Mouse (Mus musculus) cerebral cortex, adult 2 months (tissue): ENCODE results near the gene Ehmt2.

ENCODE experiments used
- WGBS: fragments of 180-500 bp; shearing (Covaris S2); methylation state at CpG from one replicate; pipeline ENCODE4 v1.1.7; 2018; 5-methylcytosine and 5-hydroxymethylcytosine counted together

The Ehmt2 gene

GRCm38 (mm10) chr17:34928841-34929240, 30.6 kb downstream of the Ehmt2 start:
- 78% methylated on average over 4 of the region's 4 CpGs for WGBS

DNA sequence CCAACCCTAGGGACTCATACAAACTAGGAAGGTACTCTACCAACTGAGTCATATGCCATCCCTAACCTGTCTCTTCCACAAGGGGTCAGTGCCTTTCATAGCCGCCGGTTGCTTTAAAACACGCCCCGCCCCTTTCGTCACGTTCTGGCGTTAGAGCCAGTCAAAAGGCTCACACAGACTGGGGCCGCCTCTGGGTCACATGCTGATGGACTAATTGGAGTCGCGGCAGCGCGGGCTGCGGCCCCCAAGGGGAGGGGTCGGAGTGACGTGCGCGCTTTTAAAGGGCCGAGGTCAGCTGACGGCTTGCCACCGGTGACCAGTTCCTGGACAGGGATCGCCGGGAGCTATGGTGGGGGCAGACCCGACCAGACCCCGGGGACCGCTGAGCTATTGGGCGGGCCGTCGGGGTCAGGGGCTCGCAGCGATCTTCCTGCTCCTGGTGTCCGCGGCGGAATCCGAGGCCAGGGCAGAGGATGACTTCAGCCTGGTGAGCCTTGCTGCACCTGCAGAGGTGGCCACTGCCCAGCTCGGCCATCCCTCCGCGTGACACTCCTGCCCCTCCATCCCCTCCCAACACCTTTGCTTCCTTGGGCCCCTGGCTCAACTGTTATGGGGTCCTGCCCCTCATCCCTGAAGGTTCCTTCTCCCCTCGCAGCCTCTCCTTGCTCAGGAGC, 32.9 kb downstream of the Ehmt2 start, which contains the start of gene Neu1:
Neu1 (plus strand) TSS at position 193 of the 674 bp plus-strand sequence.
- 1% methylated on average over 38 of the region's 38 CpGs for WGBS

GRCm38 (mm10) chr17:34931735-34932098, 33.4 kb downstream of the Ehmt2 start:
- WGBS: 7% methylated on average over 14 of the region's 14 CpGs

GRCm38 (mm10) chr17:34932287-34932686, 34.0 kb downstream of the Ehmt2 start:
- WGBS: 83% methylated on average over 8 of the region's 8 CpGs

DNA sequence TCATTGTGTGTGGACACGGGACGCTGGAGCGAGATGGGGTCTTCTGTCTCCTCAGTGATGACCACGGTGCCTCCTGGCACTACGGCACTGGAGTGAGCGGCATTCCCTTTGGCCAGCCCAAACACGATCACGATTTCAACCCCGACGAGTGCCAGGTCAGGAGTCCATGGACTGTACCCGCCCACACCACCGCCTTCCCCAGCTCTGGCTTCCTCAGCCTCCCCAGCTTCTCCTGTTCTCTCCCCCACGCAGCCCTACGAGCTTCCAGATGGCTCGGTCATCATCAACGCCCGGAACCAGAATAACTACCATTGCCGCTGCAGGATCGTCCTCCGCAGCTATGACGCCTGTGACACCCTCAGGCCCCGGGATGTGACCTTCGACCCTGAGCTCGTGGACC, 35.8 kb downstream of the Ehmt2 start:
- 65% methylated on average over 24 of the region's 24 CpGs for WGBS

GRCm38 (mm10) chr17:34934830-34935229, 36.6 kb downstream of the Ehmt2 start:
- WGBS: 58% methylated on average over 8 of the region's 8 CpGs

GRCm38 (mm10) chr17:34937960-34938505, 39.8 kb downstream of the Ehmt2 start:
- 88% methylated on average over 6 of the region's 6 CpGs for WGBS

DNA sequence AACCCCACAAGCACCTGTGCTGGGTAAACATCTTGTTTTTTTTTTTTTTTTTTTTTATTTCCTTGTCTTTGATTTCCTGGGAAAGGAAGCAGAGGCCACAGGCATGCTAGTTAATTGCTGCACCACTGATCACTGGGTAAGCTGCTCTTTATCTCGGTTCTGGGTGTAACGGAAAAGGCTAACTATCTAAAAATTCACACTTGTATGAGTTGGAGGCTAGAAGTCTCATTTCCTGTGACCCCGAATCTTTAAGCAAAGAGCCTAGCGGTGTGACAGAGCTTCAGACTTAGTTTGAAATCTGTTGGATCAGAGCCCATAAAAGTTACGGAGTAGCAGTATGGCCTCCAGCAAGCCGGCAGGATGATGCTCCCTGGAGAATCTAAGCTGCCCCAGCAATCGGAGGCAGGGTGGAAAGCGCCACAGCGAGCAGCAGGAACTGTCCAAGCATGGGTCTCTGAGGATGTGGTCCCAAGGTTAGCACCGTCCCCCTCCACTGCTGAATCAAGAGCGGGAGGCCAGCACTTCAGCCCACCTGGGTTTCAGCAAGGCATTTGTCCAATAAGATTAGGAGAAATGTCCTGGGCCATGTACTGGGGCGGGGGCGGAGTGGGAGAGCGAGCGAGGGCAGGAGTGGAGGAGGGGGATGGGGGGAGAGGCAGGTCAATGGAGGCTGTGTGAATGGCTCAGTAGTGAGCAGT, 43.2 kb downstream of the Ehmt2 start:
- 27% methylated on average over 15 of the region's 15 CpGs for WGBS

GRCm38 (mm10) chr17:34943128-34943815, 45.0 kb downstream of the Ehmt2 start:
- 91% methylated on average over 4 of the region's 4 CpGs for WGBS

- WGBS: 93% methylated on average over 5 of the region's 5 CpGs
Measured at GRCm38 (mm10) chr17:34946486-34947140, 48.3 kb downstream of the Ehmt2 start.

DNA sequence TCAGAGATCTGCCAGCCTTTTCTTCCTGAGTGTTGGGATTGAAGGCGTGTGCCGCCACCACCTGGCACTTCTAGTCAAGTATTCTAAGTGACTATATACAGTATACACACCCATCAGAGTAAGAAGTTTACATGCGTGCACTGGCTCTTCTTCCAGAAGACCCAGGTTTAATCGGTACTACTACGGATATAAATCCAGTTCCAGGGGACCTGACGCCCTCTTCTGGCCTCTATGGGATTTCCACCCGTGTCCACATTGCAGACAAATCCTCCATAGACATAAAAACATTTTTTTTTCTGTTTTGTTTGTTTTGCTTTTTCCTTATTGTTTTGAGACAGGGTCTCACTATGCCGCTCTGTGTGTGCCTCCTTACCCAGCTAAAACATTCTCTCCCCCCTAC, 49.3 kb downstream of the Ehmt2 start:
- 20% methylated on average over 8 of the region's 8 CpGs for WGBS

DNA sequence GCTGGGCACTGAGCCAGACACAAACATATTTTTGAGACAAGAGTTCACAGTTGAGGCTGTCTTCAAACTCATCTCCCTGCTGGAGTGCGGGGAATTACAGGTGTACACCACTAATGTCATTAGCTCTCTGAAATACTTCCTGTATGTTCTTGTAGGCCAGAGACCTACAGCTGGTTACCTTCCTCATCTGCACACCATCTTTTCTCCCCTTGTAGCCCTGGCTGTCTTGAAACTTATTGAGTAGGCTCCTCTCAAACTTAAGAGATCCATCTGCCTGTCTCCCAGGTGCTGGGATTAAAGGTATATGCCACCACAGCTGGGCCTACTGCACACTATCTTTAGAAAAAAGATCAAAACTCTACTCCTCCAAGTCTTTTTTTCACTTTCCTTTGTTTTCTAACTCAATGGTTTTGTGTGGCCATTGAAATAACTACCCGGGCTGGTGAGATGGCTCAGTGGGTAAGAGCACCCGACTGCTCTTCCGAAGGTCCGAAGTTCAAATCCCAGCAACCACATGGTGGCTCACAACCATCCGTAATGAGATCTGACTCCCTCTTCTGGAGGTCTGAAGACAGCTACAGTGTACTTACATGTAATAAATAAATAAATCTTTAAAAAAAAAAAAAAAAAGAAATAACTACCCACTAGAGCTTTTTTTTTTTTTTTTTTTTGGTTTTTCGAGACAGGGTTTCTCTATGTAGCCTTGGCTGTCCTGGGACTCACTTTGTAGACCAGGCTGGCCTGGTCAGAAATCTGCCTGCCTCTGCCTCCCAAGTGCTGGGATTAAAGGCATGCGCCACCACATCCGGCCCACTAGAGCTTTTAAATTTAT, 50.7 kb downstream of the Ehmt2 start:
- 62% methylated on average over 9 of the region's 9 CpGs for WGBS

- WGBS: 54% methylated on average over 4 of the region's 4 CpGs
Measured at GRCm38 (mm10) chr17:34949553-34949969, 51.3 kb downstream of the Ehmt2 start.

GRCm38 (mm10) chr17:34950514-34951455, 52.5 kb downstream of the Ehmt2 start:
- 23% methylated on average over 10 of the region's 10 CpGs for WGBS

GRCm38 (mm10) chr17:34951636-34952377, 53.5 kb downstream of the Ehmt2 start:
- WGBS: 1% methylated on average over 29 of the region's 29 CpGs

DNA sequence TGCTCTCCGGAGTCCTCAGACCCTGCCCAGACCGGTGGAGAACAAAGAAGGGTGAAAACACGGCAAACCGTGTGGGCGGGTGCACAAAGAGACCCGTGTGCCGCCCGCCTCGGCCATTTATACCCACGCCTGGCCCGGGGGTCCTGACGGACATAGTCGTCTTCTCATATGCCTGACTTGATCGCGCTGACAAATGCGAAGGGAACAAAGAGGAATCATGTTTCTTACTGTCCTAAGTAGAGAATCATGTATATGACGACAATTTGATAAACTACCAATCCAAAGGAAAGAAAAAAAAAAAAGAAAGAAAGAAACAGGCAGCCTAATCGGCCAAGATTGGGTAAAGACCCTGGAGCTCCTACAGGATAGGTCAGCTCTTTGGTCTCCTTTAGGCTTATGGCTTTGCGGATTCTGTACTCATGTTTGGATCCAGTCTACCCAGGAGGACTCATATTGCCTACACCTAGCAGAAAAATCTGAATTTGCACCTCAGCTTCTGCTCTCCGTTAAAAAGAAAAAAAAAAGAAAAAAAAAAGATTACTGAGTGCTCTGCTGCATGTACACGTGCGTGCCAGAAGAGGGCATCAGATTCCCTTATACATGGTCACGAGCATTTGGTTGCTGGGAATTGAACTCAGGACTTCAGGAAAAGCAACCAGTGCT, 54.2 kb downstream of the Ehmt2 start:
- 1% methylated on average over 23 of the region's 23 CpGs for WGBS

GRCm38 (mm10) chr17:34953258-34953657, 55.0 kb downstream of the Ehmt2 start:
- 76% methylated on average over 3 of the region's 3 CpGs for WGBS

DNA sequence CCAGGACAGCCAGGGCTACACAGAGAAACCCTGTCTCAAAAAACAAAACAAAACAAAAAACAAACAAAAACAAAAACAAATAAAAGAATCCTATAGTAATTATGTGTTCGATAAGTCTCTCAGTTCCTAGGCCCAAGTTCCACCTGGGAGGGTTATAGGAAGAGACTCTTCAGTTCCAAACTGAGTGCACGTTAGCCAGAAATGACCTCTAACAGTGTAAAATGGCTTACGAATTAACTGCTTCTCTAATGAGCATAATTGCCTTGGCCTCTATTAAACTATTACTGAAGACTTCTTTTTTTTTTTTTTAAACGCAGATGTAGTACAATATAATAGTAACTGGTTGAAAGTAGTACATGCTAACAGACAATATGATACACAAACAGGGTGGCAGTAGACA, 55.6 kb downstream of the Ehmt2 start:
- WGBS: 91% methylated on average over 4 of the region's 4 CpGs

DNA sequence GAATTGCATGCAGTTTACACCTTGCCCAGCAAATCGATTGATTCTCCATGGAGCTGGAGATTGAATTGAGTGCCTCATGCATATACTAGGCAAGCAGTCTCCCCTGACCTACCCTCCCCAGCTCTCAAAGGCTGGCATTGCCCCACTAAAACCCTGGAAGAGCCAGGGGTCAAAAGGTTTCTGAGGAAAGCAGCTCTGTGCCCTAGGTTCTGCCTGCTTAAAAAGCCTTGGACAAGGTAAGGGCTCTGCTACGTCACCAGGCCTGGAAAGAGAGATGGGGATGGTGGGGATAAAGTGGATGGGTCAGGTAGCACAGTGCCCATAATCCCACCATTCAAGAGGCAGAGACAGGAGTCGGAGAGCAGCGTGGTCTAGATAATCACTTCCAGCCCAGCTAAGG, 56.6 kb downstream of the Ehmt2 start:
- WGBS: 85% methylated on average over 4 of the region's 4 CpGs
